Mouse (Mus musculus): Measurements from ENCODE around the gene Rasgef1c.

Rasgef1c gene

GRCm38 (mm10) chr11:49901659-49902458 is at the start of gene Rasgef1c:
TSS of gene Rasgef1c (plus strand) at chr11:49901835.
- peak; percentile 5 to 9 for DNase-seq

DNA sequence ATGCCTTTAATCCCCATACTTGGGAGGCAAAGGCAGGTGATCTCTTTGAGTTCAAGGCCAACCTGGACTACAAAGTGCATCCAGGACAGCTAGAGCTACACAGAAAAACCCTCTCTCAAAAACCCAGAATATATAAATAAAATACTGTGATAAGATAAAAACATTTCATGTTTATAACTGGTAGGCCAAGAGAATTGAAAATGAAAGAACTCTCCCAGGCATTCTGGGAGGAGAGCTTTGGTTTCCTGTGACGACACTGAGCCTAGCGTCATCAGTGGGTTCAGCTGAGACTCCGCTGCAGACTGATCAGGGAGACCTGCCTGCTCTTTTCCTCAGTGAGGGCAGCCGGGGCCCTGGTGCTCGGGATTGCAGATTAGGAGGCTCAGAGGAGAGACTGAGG is 46.5 kb upstream of the Rasgef1c start:
- no peak for DNase-seq

- no peak for DNase-seq
Observed at GRCm38 (mm10) chr11:49861139-49861538, 40.5 kb upstream of the Rasgef1c start.

- DNase-seq, result no peak
Observed at GRCm38 (mm10) chr11:49863926-49864325, 37.7 kb upstream of the Rasgef1c start.

DNA sequence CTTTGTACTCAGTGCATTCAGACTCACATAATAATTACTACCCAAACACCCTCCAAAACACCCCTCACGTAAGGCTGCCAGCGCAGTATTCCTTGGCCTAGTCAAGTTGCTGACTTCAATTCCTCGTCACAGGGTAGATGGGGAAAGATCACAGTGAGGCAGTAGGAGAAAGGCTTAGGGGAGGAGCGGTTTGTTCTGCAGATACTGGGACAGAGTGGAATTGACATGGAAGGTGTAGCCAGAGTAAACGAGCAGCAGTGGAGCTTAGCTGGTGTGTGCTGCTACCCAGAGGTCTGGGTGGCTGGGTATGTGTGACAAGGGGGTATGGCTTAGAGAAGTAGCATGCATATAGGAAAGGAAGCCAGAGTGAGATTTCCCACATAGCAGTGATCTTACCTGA is 34.3 kb upstream of the Rasgef1c start:
- DNase-seq, result no peak

DNA sequence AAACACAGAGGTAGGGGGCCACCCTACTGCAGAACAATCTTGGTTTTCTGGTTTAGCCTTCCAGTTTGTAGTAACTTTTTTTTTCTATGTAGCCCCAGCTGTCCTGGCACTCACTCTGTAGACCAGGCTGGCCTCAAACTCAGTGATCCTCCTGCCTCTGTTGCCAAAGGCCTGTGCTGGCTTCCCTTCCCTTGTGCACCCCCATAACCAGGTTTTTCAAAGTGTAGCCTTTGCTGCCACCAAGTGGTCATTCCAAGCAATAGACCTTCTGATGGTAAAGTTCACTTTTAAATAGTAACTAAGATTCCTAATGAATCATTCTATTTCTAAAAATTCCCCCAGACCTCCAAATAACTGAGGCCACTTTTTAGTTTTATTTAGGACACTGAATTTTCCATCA is 31.9 kb upstream of the Rasgef1c start:
- DNase-seq, result peak in 1 of 2 experiments; percentile 32

GRCm38 (mm10) chr11:49871914-49872313 is 29.7 kb upstream of the Rasgef1c start:
- DNase-seq, result no peak

- DNase-seq, result no peak
Observed at GRCm38 (mm10) chr11:49872779-49873178, 28.9 kb upstream of the Rasgef1c start.

DNA sequence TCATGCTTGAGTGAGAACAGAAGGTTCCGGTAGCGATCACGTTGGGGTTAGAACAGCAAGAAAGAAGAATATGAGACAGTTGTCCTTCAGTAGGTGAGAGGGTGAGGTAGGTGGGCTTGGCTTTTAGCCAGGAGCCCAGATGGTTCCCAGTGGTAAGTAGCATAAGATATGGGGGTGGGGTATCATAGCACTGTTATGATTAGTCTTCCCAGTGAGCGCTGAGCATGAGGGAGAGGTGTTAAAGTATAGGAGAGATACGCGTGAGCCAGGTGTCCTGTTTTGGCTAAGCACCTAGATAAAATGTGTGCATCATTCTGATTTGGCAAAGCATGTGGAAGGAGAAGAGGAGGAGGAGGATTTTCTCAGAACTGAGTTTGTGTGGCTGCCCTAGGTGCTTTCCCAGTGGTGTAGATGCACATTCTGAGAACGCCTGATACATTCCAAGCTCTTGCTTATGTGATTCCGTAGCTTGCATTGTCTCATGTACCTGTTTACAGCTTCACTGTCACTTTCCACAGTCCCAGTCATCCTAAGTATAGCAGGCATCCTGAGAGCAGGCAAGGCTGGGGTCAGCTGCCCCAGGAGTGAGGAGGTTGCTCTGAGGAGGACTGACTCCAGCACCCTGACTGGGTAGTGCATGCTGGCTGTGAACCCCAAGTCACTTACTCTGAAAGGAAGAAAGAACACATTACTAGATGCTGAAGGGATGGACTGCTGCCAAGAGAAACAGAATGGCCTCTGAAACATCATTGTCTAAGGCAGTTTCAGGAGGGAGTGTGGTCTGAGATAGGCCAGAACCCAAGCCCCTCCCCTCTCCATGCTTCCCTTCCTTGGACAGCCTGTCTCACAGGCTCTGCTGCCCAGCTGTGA is 24.5 kb upstream of the Rasgef1c start:
- no peak for DNase-seq

DNA sequence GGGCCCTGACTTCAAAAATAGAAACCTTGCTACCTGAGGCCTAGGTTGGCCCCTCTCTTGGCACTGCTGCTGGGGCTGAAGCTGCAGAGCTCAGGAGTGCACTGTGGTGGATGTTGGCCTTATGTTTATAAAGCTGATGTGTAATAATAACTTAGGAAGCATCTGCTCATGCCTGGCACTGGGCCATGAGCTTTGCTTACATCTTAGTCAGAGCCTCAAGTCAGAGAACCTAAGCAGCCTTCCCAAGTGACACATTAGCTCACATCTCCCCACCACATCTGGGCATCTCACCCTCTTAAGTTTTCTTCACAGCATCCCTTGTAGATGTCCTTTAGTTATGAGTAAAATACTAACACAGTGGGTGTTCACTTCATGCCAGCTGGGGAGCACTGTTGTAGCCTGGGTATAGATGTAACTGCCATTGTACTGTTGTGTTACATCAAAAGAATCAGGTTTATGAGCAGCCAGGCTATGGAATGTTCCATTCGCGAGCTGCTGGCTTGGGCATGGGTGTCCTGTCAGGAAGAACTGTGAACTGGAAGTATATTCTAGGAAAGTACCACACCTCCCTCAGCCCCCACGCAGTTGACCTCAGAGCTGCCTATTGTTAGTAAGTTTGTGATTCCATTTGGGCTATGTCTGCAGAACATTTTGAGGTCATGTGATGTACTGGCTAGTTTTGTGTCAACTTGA is 21.5 kb upstream of the Rasgef1c start:
- no peak for DNase-seq

- no peak for DNase-seq
Observed at GRCm38 (mm10) chr11:49883394-49883793, 18.2 kb upstream of the Rasgef1c start.

DNA sequence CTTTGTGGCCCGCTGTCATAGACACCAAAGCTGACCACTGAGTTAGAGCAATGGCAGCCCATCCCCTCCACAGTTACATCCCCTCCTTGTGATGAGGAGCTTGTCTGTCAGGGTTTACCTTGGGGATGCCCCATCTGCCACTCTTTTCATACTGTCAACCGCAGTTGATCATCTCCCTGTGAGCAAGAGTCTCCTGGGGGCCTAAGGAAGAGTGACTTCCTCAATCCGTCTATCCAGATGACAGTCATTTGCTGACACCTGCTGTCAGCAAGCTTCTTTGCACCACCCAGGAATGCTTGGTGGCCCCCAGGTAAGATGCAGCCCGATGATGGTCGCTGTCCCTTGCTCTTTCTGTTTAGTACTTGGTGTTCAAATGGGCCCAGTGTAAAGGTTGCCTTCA is 13.2 kb upstream of the Rasgef1c start:
- no peak for DNase-seq

DNA sequence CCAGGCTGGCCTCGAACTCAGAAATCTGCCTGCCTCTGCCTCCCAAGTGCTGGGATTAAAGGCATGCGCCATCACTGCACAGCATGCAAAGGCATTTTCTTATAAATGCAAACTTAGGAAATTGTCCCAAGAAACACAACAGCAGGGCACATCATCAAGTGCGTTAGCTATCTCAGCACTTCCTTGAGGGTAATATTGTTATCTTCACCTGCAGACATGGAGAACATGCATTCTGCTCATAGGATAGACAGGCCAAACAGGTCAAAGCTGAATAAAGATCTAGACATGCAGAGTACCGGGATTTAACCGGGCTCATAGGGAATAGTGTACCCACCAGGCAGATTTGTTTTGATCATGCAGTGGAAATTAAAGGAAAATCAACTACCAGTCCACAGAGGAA is 9.6 kb upstream of the Rasgef1c start:
- DNase-seq, result no peak

GRCm38 (mm10) chr11:49893806-49894205 is 7.8 kb upstream of the Rasgef1c start:
- DNase-seq, result no peak

DNA sequence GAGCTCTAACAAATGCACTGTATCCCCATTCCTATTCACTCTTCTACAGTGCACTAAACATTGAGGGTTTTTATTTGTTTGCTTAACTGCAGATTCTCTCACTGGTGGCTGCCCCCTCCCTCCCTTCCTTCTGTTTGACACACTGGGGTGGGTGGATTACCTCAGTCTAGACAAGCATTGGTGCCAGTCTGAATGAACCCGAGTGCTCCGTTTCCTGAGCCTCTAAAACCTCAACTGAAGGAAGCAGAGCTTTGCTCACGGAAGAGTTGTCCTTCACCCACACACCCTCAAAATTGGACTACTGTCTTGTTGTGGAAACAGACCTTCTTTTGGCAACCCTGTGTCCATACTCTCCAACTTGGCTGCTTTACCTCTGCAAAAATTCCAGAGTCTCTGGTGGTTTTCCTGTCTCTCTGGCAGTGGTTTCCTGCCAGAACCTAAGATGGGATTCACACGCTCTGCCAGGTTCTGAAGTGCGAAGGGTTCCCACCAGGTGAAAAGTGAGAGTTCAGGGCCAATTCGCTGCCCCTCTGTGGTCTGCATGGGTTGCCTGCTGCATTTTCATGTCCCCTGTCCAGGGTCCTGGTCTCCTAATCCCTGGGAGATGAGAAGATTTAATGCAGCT is 5.6 kb upstream of the Rasgef1c start:
- DNase-seq, result no peak

DNA sequence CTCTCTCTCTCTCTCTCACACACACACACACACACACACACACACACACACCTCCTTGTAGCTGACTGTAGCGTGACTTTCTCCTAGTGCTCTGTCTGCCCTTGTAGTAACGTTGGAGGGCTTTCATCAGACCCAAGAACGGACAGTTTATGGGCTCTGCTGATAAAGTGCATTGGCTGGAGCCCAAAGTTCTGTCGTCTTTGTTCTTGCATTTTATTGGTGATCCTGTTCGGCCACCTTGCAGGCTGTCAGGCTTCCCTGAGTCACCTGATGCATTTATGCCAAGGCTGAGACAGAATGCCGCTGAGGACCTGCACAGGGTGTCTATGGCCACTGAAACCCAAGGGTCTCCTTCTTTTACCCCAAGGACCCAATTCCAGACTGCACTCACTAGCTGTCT is 1.6 kb upstream of the Rasgef1c start:
- DNase-seq, result no peak

DNA sequence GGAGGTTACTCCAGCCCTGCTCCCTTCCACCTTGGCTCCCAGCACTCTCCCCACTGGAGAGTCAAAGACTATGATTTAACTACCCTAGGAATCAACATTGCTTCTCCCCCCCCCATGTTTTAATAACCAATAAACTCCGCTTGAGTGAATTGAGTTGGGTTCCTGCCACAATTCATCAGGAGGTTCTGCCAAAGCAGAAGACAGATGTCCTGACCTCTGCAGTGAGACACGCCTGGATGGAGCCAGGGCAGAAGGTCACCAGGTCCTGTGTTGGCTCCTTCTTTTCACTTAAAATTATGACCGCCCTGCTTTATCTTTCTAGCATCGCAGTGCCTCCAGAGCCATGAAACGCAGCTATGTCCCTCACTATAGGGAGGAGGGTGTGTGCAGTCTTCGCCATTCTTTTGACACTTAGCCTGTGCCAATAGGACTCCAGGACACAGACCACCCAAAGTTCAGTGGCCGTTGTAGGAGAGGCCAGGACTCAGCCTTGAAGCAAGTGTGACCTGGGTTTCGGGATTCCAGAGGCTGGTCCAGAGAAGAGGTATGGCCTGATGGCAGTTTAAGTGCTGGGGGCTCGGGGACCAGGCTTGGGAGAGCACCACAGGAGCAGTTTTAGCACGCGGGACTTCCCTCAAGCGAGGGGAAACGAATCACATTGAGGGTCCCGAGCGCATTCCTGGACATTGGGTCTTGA is 525 bp upstream of the Rasgef1c start:
- DNase-seq, result no peak

DNA sequence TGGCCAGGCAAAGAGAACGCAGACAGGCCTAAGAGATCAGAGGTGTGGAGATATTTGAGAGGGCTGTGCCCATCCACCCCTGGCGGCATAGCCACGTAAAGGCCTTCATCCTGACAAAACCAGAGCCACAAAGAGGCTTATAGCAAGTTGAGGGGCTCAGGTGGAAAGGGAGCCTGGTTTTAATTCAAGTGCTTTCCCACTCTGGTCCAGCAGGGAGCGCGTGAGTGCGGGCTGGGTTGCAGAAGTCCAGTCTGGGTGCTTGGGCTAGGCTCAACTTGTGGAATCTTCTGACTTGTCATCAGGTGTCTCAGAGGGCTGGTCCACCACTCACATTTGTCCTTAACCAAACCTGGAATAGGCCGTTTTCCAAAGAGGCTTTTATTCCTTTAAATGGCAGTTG is 1.7 kb downstream of the Rasgef1c start:
- peak in 1 of 2 experiments; percentile 15 for DNase-seq

DNA sequence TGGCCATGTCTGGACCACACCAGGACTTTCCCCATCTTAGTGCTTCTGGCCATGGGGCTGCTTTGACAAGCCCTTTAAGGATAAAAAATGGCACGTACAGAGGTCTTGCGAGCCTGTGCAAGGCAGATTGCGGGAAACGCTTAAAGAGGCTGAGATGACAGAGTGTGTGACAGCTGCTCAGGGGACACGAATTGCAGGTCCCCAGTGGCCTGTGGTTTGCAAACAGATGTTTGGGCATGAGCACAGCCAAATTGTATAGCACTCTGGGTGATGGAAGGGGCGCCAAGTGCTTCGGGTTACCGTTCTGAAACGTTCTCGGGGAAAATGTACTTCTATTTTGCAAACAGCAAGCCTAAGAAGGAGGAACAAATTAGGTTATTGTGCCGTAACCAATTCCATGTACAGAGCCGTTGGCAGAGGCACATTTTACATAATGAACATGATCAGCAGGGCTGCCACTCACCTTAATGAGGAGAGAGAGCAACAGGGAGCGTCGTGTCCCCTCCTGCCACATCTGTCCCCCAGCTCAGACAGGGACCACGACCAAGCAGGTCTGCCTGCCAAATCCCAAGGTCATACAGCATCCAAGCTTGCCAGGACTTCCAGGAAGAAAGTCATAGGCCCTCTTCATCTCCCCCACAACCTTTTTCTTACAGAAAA is 17.0 kb downstream of the Rasgef1c start:
- DNase-seq, result no peak

DNA sequence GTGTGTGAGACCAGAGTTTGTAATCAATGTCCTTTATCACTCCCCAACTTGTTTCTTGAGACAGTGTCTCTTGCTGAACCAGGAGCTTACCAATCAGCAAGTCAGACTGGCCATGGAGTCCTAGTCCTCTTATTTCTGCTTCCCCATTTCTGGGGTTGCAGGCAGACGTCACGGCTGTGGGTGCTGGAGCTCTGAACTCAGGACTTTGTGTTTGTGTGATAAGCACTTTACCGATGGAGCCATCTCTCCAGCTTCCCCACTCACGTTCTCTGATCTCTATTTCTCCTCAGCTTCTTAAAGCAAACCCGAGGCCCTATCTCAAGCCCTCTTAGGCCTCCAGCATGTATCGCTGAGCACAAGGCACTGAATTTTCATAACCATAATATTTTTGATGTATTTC is 17.7 kb downstream of the Rasgef1c start:
- DNase-seq, result no peak

- DNase-seq, result no peak
Observed at GRCm38 (mm10) chr11:49923539-49923938, 21.9 kb downstream of the Rasgef1c start.

GRCm38 (mm10) chr11:49926183-49926582 is 24.5 kb downstream of the Rasgef1c start:
- no peak for DNase-seq
